In genomic region chr3:98381677-98382245, GRCm38 (mm10) we compare ENCODE assay signal across 8 mouse cellular contexts. TPM values are rescaled to one million over a fixed set of nuclear protein-coding genes. Genes with fewer than 3 reads are reported as not detected.
DNase-seq lines count a peak whose midpoint lies in the region; ATAC-seq and TF ChIP-seq lines count a peak whose summit lies in the region.

No protein-coding gene starts in this region.

- no peaks in the 10 kb centered on the region for H3K27me3 ChIP-seq in heart, embryonic 12.5 days (replicated peaks)
- H3K27me3 ChIP-seq in forebrain, embryonic 13.5 days = no peaks in the 10 kb centered on the region
- H3K27me3 ChIP-seq in liver, embryonic 16.5 days (ENCODE audit: control insufficient read depth, insufficient read depth, low read depth, low read length) = peaks cover 17% of the 10 kb centered on the region

- 5% methylated on average over 17 of the region's 17 CpGs for WGBS in heart, embryonic 12.5 days
- WGBS in forebrain, embryonic 13.5 days = 7% methylated on average over 16 of the region's 17 CpGs
- WGBS in liver, embryonic 16.5 days (ENCODE audit: insufficient replicate concordance) = 6% methylated on average over 17 of the region's 17 CpGs

- H3K4me3 ChIP-seq in heart, embryonic 12.5 days = peak overlapping the region; percentile 99
- peak overlapping the region; percentile 82 to 98 for H3K4me3 ChIP-seq in ES-E14 (ENCODE audit: insufficient read depth in 1 of 2, low read depth in 1 of 2, low read length in 2 of 2, poor library complexity in 1 of 2, severe bottlenecking in 1 of 2)
- peak overlapping the region; percentile 79 for H3K4me3 ChIP-seq in forebrain, embryonic 13.5 days
- H3K4me3 ChIP-seq in liver, embryonic 16.5 days (ENCODE audit: low read depth, low read length) = peak overlapping the region; percentile 60

- intact Hi-C loops in heart, postnatal 36 days (cut with DNase I) = loop anchor here (2.0 kb wide), 1 partner anchor 35 kb away; no protein-coding TSS in a partner anchor

- H3K36me3 ChIP-seq in heart, embryonic 12.5 days = no peaks in the 10 kb centered on the region
- no peaks in the 10 kb centered on the region for H3K36me3 ChIP-seq in ES-E14 (ENCODE audit: control insufficient read depth, insufficient read depth, low read length, poor library complexity, severe bottlenecking)
- no peaks in the 10 kb centered on the region for H3K36me3 ChIP-seq in forebrain, embryonic 13.5 days (ENCODE audit: poor library complexity, severe bottlenecking)
- H3K36me3 ChIP-seq in liver, embryonic 16.5 days (ENCODE audit: control insufficient read depth, insufficient read depth) = no peaks in the 10 kb centered on the region

- in situ Hi-C loops in ES-E14 (cut with MboI; ENCODE audit: low sequenced_read_pairs in 2 of 2, unreplicated experiment in 2 of 2) = no loop called here

- H3K9me3 ChIP-seq in heart, embryonic 12.5 days (replicated peaks) = no peaks in the 10 kb centered on the region
- H3K9me3 ChIP-seq in ES-E14 (ENCODE audit: control insufficient read depth, insufficient read depth, low read depth, low read length) = no peaks in the 10 kb centered on the region
- no peaks in the 10 kb centered on the region for H3K9me3 ChIP-seq in forebrain, embryonic 13.5 days (replicated peaks)
- no peaks in the 10 kb centered on the region for H3K9me3 ChIP-seq in liver, embryonic 16.5 days (replicated peaks; ENCODE audit: control insufficient read depth, low read length)

- H3K4me2 ChIP-seq in heart, embryonic 12.5 days = peak overlapping the region; percentile 99
- H3K4me2 ChIP-seq in forebrain, embryonic 13.5 days = peak overlapping the region; percentile 92
- H3K4me2 ChIP-seq in liver, embryonic 16.5 days (ENCODE audit: low read depth, low read length) = peak overlapping the region; percentile 48

- peak overlapping the region; percentile 96 for H3K9ac ChIP-seq in heart, embryonic 12.5 days
- H3K9ac ChIP-seq in ES-E14 (ENCODE audit: insufficient read depth, low read depth, low read length, poor library complexity, severe bottlenecking) = peak overlapping the region; percentile 69
- H3K9ac ChIP-seq in forebrain, embryonic 13.5 days = peak overlapping the region; percentile 93
- H3K9ac ChIP-seq in liver, embryonic 16.5 days (ENCODE audit: low read depth, low read length) = peak overlapping the region; percentile 53

- peak overlapping the region; percentile 88; the same call in 1 of the 2 replicates for H3K27ac ChIP-seq in heart, embryonic 12.5 days (ENCODE audit: poor library complexity, severe bottlenecking)
- no peak overlapping the region for H3K27ac ChIP-seq in ES-E14 (ENCODE audit: insufficient read depth, low read depth, low read length, poor library complexity, severe bottlenecking)
- H3K27ac ChIP-seq in forebrain, embryonic 13.5 days = peak overlapping the region; percentile 91; the same call in 1 of the 2 replicates
- H3K27ac ChIP-seq in liver, embryonic 16.5 days (ENCODE audit: low read length) = no peak overlapping the region

- DNase-seq in heart, postnatal 36 days = no peak
- no peak for DNase-seq in ES-E14 (ENCODE audit: low read depth, low spot score)
- DNase-seq in layer of hippocampus, adult 11-12 months (ENCODE audit: low spot score) = no peak
- DNase-seq in right cerebral cortex, postnatal 14 days = no peak

- peaks cover 28% of the 10 kb centered on the region for H3K4me1 ChIP-seq in heart, embryonic 12.5 days (replicated peaks)
- peaks cover 0 to 5% of the 10 kb centered on the region in 2 experiments; a peak in 1 of 4 replicates for H3K4me1 ChIP-seq in ES-E14 (ENCODE audit: control insufficient read depth in 2 of 2, insufficient read depth in 2 of 2, low read length in 2 of 2, poor library complexity in 1 of 2)
- H3K4me1 ChIP-seq in forebrain, embryonic 13.5 days = peaks cover 24% of the 10 kb centered on the region
- H3K4me1 ChIP-seq in liver, embryonic 16.5 days (ENCODE audit: control insufficient read depth, low read depth, low read length) = no peaks in the 10 kb centered on the region

- peak; percentile 16; the same call in 1 of the 2 replicates for ATAC-seq in heart, embryonic 12.5 days (ENCODE audit: insufficient number of reproducible peaks, low FRiP score)
- ATAC-seq in forebrain, embryonic 13.5 days = peak; percentile 12
- ATAC-seq in liver, embryonic 16.5 days (ENCODE audit: low read depth) = 0 out of 2 replicates have a peak, but pooled peaks have one; percentile 21
- no peak for ATAC-seq in activated CD4-positive, CD25-positive, alpha-beta regulatory T cell, adult 4 months

TF ChIP-seq in ES-E14, 5 proteins besides CTCF, POLR2A, EP300 and RAD21:
- TF ChIP-seq MAFK (IDR thresholded peaks at IDR 0.05; ENCODE audit: insufficient read depth, low read depth, low read length) (no peak), ZC3H11A (IDR thresholded peaks at IDR 0.05; ENCODE audit: borderline replicate concordance, low read depth, low read length) (no peak), CHD2 (IDR thresholded peaks at IDR 0.05; ENCODE audit: low read depth, low read length) (no peak), HCFC1 (IDR thresholded peaks at IDR 0.05; ENCODE audit: borderline replicate concordance, insufficient read depth, low read length) (no peak), ZNF384 (IDR thresholded peaks at IDR 0.05; ENCODE audit: low read depth, low read length) (no peak)

RNA-seq across cellular contexts. Expression of gene Zfp697, which starts 0.5 kb away (rescaled TPM):
- polyA plus RNA-seq in heart, embryonic 12.5 days (2016; fragmentation: Nextera tagmentation; extraction: Ambion mirVana) = 8.0 and 8.3 TPM in 2 replicates
- total RNA-seq in heart, postnatal 36 days (2021) = 1 to 10 TPM; 5.9 to 6.9 TPM
- 2.1 and 3.4 TPM in 2 replicates for total RNA-seq in ES-E14 (2012; rRNA removed)
- 12.2 and 14.1 TPM in 2 replicates for polyA plus RNA-seq in forebrain, embryonic 13.5 days (2015; fragmentation: Nextera tagmentation; extraction: Ambion mirVana)
- 2.0 and 2.1 TPM in 2 replicates for polyA plus RNA-seq in liver, embryonic 16.5 days (2015; fragmentation: Nextera tagmentation; extraction: Ambion mirVana)
- under 1 TPM in 1 of 2 experiments, not detected in 1; 0.11 TPM for polyA plus RNA-seq in activated CD4-positive, CD25-positive, alpha-beta regulatory T cell, adult 4 months (2017; shearing (Covaris generic))

RNA-seq across cellular contexts. Expression of gene Phgdh, which starts 42.0 kb away (rescaled TPM):
- polyA plus RNA-seq in heart, embryonic 12.5 days (2016; fragmentation: Nextera tagmentation; extraction: Ambion mirVana) = 89.5 and 93.7 TPM in 2 replicates
- 1 to 10 TPM; 1.9 to 2.1 TPM for total RNA-seq in heart, postnatal 36 days (2021)
- total RNA-seq in ES-E14 (2012; rRNA removed) = 162 and 206 TPM in 2 replicates
- polyA plus RNA-seq in forebrain, embryonic 13.5 days (2015; fragmentation: Nextera tagmentation; extraction: Ambion mirVana) = 239 and 277 TPM in 2 replicates
- polyA plus RNA-seq in liver, embryonic 16.5 days (2015; fragmentation: Nextera tagmentation; extraction: Ambion mirVana) = 179 and 193 TPM in 2 replicates
- 100 to 1,000 TPM; 107 to 156 TPM for polyA plus RNA-seq in activated CD4-positive, CD25-positive, alpha-beta regulatory T cell, adult 4 months (2017; shearing (Covaris generic))

Comparison
In these comparisons a context has a peak if more than half of its experiments do, and no peak if none do; other contexts are left out.
1. H3K27ac ChIP-seq: peak in heart, embryonic 12.5 days (single experiment) and forebrain, embryonic 13.5 days (single experiment); none in ES-E14 (single experiment) and liver, embryonic 16.5 days (single experiment).
2. H3K4me2 ChIP-seq: peak in every context shown above with its lines; median percentile 99 in heart, embryonic 12.5 days; 92 in forebrain, embryonic 13.5 days; 48 in liver, embryonic 16.5 days.
3. Peak in every context shown above with its lines, with median percentiles within 50 percentile points of each other: H3K4me3 ChIP-seq and H3K9ac ChIP-seq.